Mouse (Mus musculus): ENCODE measurements at regions not wholly inside any gene's neighbourhood (a gene's known extent, or its start where the extent isn't known, plus 50 kb on each side); places are given as distances from the start of the nearest gene placed in this dataset.

- TF ChIP-seq CTCF (IDR thresholded peaks at IDR 0.05; ENCODE audit: low read depth, low read length) (no peak), TAL1 (conservative IDR thresholded peaks at IDR 0.05; ENCODE audit: low read depth, low read length) (no peak), GATA1 (IDR thresholded peaks at IDR 0.05; ENCODE audit: borderline replicate concordance, low read length) (no peak), POLR2AphosphoS5 (IDR thresholded peaks at IDR 0.05; ENCODE audit: insufficient replicate concordance, low read depth, low read length) (no peak)
These were observed 64.3 kb upstream of the Dcbld2 start for GRCm38 (mm10) chr16:58343921-58344320.

Measured in G1E (cell line).